Mouse (Mus musculus) olfactory bulb, adult 2 months (tissue): ENCODE measurements at regions not wholly inside any gene's neighbourhood (a gene's known extent, or its start where the extent isn't known, plus 50 kb on each side); places are given as distances from the start of the nearest gene placed in this dataset.

Source experiments
- CTCF ChIP-seq: fragments of 200-500 bp; IDR thresholded peaks from 2 replicates; pipeline ENCODE4 v1.5.1; 2012; ENCODE audit warnings: low read depth, mild to moderate bottlenecking, low read length, moderate library complexity; ENCODE audit not compliant: insufficient read depth
- POLR2A ChIP-seq: fragments of 200-500 bp; IDR thresholded peaks from 2 replicates; pipeline ENCODE4 v1.6.1; 2012; ENCODE audit warnings: mild to moderate bottlenecking, low read depth, low read length, moderate library complexity; ENCODE audit not compliant: insufficient read depth

- TF ChIP-seq CTCF (no peak), POLR2A (no peak)
Observed at GRCm38 (mm10) chr12:5598961-5599360, 223.5 kb upstream of the Klhl29 start.
